Mouse (Mus musculus) lung, adult 2 months (tissue): ENCODE results near the gene Utp14b.

ENCODE experiments used
- CTCF ChIP-seq: fragments of 200-500 bp; IDR thresholded peaks from 2 replicates; pipeline ENCODE4 v1.5.1; 2011; ENCODE audit warnings: mild to moderate bottlenecking, low read length, control low read depth; ENCODE audit not compliant: insufficient read depth
- POLR2A ChIP-seq: fragments of 200-500 bp; IDR thresholded peaks from 2 replicates; pipeline ENCODE4 v1.6.1; 2011; ENCODE audit warnings: low read depth, mild to moderate bottlenecking, control low read depth, low read length, borderline replicate concordance; ENCODE audit errors: extremely low read depth

DNA sequence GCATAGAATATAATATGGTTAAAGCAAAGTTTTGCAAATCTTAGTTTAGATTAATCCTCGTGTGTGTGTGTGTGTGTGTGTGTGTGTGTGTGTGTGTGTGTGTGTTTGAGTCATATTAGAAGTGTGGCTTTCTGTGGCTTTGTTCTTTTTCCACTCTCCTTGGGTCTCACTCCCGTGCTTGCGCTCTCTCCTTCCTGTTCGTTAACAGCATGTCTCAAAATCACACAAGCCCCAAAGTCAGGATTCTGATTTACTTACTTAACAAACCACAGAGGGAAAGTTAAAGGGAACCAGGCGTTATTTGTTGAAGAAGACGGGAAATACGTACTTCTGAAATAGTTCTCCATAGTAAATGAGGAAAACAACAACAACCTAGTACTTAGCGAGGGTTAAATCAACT, 26.3 kb downstream of the Utp14b start:
- TF ChIP-seq CTCF (no peak), POLR2A (no peak)
